Mouse (Mus musculus): ENCODE results near the gene Sult1a1.
A peak's percentile ranks its signal among the peaks of the same experiment; 100 is the strongest.

Sult1a1 gene

DNA sequence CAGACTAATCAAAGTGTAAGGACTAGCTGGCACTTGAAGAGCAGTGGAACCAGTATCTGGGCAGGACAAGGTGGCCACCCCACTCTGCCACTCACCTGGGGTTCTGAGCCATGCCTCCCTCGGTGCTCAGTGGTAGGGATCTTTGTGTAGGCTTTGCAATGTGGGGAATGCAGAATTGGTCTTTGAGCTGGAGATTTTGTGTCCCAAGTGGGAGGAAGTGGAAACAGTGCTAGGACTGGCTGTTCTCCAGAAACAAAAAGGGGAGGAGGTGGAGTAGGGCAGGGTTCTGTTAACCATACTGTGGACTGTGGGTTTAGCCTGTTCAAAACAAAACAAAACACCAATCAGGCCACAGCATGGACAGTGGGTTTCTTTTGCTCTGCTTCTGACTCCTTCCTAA is at the start of gene Sult1a1:
Gene Sult1a1, minus strand, starts transcription at position 226 of the 400 bp plus-strand sequence.
- DNase-seq (ENCODE audit: extremely low spot score): no peak

GRCm38 (mm10) chr7:126725667-126726066 is 49.4 kb upstream of the Sult1a1 start:
- DNase-seq (ENCODE audit: extremely low spot score): no peak

GRCm38 (mm10) chr7:126725077-126725476 is 48.8 kb upstream of the Sult1a1 start:
- DNase-seq (ENCODE audit: extremely low spot score): no peak

DNA sequence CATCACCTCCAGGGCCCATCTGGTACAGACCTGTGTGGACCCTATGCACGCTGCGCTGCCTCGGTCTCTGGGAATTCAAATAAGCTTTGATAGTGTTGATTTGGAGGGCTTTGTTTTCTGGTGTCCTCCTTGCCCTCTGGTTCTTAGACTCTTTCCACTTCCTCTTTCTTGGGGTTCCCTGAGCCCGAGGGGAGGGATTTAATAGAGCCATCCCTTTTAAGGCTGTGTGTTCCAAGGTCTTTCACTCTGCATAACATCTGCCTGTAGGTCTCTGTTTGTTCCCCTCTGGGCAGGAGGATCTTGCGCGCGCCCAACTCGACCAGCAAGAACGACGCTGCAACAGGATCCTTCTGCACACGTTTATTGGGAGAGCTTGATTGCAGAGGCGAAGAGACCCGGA is 45.4 kb upstream of the Sult1a1 start:
- DNase-seq (ENCODE audit: extremely low spot score): no peak

- no peak for DNase-seq (ENCODE audit: extremely low spot score)
These were observed 42.6 kb upstream of the Sult1a1 start for GRCm38 (mm10) chr7:126718787-126719337.

- no peak for DNase-seq (ENCODE audit: extremely low spot score)
These were observed 41.3 kb upstream of the Sult1a1 start for GRCm38 (mm10) chr7:126717566-126717965.

- no peak for DNase-seq (ENCODE audit: extremely low spot score)
These were observed 39.4 kb upstream of the Sult1a1 start for GRCm38 (mm10) chr7:126715679-126716078.

DNA sequence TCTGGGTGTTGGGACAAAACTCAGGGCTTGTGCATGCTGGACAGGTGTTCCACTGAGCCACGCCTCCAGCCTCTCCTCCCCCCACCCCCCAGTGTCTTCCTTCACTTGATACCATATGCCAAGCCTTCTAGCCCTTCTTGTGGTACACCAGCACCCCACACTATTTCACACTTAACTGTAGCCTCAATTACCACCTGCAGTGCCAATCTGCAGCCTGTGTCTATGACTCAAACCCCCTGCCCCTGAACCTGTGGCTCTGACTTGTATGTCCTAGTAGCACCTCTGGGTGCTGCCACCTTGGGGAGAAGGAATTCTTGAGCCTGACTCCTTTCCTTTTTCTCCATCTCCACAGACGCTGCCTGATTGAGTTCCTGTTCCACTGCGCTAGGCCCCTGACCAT is 35.7 kb upstream of the Sult1a1 start:
- no peak for DNase-seq (ENCODE audit: extremely low spot score)

- no peak for DNase-seq (ENCODE audit: extremely low spot score)
These were observed 34.0 kb upstream of the Sult1a1 start for GRCm38 (mm10) chr7:126710266-126710665.

DNA sequence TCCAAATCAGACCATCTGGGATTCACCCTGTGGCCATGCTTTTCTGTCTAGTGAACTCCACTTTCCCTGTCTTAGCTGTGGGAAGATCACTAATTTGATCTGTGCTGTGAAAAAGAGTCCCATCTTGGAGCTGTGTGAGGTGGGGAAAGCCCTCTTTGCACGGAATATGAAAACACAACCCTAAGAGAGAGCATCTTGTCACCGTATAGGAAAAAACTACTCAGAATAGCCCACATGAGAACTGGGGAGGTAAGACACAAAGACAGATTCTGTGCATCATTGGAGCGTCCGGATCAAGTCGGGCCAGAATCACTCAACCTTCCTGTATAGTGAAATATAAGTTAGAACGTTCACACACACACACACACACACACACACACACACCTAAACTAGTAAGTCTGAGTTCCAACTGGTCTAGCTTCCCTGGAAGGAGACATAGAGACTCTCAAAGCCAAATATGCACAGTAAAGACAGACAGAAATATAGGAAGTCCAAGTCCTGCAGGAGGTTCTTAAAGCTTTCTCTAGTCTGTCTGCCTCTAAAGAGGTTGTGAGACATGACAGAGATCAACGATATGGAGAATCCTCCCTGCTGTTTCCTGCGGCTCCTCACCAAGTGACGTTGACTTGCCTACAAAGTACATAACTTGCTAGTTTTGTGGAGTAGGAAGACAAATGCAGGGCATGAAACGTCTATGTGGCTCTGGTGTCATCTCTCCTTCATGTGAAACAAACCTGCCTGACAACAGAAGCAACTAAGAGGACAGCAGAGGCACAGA is 32.1 kb upstream of the Sult1a1 start:
- no peak for DNase-seq (ENCODE audit: extremely low spot score)

GRCm38 (mm10) chr7:126707442-126708174 is 31.4 kb upstream of the Sult1a1 start, which contains the start of gene Coro1a:
TSS of gene Coro1a (minus strand) at chr7:126707787.
- DNase-seq (ENCODE audit: extremely low spot score): no peak

DNA sequence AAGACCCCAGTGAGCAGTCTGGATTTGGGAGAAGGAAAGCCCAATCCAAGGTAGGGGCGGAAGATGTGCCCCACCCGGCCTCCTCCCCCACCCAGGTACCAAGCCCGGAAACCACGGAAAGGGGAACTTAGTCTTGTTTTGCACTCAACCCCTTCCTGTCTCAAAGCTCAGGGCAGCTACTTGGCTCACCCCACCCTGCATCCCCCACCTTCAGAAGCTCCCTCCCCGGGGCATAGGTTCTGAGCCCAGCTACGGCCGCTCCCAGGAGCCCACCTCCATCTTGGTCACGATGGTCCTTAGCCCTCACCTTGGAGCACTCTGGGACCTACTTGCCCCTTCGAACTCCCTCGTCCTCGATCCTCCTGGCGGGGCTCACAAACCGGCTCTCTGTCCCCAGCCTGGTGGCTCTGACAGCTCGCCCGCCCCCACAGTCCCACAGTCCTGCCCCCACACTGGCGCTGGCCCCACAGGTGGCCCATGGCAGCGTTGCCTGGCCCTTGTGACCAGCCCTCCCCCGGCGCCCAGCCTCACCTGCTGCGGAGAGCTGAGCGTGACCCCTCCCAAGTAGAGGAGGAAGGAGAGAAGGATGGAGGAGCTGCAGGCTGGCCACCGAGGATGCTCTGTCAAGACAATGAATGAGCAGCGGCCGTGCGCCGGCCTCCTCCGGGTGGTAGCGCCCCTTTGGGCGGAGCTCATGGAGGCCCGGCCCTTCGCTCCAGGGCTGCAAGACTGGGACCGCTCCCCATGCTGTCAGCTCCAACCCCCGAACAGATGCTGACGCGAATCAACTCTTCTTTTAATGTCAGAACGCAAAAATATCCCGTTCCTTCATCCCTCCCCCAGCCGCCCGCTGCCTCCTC is 28.1 kb upstream of the Sult1a1 start:
- peak; percentile 73 for DNase-seq (ENCODE audit: extremely low spot score)

DNA sequence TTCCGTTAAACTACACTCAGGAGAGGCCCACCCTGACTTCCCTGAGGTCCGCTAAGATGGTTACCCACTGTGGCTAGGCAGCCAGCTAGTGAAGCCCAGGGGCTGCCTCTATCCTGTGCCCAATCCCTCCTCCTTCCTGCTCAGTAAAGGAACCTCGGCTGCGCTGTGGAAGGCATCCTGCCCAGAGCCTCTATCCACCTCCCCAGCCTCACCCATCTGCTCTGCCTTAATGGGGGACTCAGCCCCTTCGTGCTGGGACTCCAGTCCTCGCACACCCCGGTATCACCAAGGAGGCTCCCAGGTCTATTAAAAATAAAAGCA is 27.5 kb upstream of the Sult1a1 start:
- DNase-seq (ENCODE audit: extremely low spot score): no peak

GRCm38 (mm10) chr7:126702861-126703756 is 26.9 kb upstream of the Sult1a1 start:
- no peak for DNase-seq (ENCODE audit: extremely low spot score)

DNA sequence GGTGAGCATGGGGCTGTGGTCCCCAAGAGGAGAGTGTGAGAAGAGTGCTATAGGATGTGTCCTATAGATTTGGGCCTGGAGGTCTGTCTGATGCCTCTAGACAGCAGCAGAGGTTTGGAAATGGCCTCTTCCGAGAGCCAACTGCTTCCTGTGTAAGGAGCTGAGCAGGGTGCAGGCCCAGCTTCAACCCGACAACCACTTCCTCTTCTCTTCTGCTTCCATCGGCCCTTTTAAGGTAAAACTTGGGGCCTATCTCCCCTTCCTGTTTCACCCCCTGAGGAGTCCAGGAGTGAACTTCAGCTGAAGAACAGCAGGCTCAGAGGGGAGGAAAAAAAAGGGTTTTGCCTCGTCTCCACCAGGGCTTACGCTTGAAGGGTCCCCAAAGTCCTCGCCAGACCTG is 26.1 kb upstream of the Sult1a1 start:
- DNase-seq (ENCODE audit: extremely low spot score): no peak

DNA sequence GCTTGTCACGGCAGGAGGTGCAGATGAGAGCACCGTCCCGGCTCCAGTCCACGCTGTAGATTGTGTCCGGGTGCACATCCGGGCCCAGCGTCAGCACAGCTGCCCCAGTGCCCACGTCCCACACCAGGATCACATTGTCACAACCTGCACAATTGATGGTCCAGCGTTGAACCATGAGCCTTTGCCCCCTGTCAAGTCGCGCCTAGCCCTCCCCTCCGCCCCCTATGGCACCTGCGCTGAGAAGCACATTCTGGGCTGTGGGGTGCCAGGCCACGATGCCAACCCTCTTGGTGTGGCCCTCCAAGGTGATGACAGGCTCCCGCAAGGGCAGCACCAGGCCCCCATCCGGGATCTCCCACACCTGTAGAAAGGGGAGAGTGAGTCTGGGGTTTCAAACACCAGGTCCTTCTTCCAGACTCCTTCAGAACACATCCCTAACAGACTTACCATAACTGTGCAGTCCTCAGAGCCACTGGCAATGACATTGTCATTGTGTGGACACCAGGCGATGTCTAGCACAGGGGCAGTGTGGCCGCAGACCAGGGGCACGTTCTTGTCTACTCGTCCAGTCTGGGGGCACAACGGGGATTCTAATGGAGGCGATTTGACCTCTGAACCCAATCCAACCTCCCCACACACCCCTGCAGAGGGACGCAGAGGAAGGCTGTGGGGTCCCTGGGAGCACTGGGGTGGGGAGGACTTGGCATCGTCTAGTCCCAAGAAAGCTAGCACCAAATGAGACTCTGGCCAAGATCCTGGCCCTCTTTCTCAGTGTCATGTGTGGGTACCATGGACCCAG is 25.5 kb upstream of the Sult1a1 start:
- DNase-seq (ENCODE audit: extremely low spot score): no peak

- DNase-seq (ENCODE audit: extremely low spot score): peak; percentile 86
These were observed 24.8 kb upstream of the Sult1a1 start for GRCm38 (mm10) chr7:126701070-126701469.

- no peak for DNase-seq (ENCODE audit: extremely low spot score)
These were observed 24.1 kb upstream of the Sult1a1 start for GRCm38 (mm10) chr7:126700063-126701015.

DNA sequence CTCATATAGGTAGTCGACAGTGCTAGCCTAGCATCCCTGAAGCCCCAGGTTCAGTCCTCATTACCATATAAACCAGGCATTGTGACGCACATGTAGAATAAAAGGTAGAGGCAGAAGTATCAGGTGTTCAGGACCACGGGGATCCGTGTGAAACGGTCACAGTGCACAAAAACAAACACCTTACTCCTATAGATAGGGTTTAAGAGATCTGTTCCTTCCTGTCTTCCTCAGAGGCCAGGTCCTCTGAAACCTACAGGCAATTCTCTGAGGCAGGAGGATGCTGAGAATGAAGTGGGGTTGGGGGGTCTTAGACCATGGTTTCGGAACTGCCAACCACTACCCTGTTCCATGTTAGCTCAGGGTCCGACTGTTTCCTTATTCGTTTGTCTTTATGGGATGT is 21.6 kb upstream of the Sult1a1 start:
- no peak for DNase-seq (ENCODE audit: extremely low spot score)
